Mouse (Mus musculus): ENCODE data around the gene Cobll1.
"Not testable (repeated sequence)": the region's sequence is repeated elsewhere in the genome, so short reads cannot be mapped to it uniquely, and the experiment has no call there.

The Cobll1 gene

GRCm38 (mm10) chr2:65238964-65239570 lies at the start of gene Cobll1:
Gene Cobll1 (minus strand): TSS chr2:65239403.
- no peak for DNase-seq (ENCODE audit: low read depth, low spot score)

- DNase-seq (ENCODE audit: low read depth, low spot score) = no peak
These were observed 49.5 kb upstream of the Cobll1 start for GRCm38 (mm10) chr2:65288696-65289095.

- no peak for DNase-seq (ENCODE audit: low read depth, low spot score)
These were observed 46.2 kb upstream of the Cobll1 start for GRCm38 (mm10) chr2:65285380-65285779.

GRCm38 (mm10) chr2:65282979-65283378 lies 43.8 kb upstream of the Cobll1 start:
- no peak for DNase-seq (ENCODE audit: low read depth, low spot score)

GRCm38 (mm10) chr2:65279029-65279690 lies 40.0 kb upstream of the Cobll1 start:
- no peak for DNase-seq (ENCODE audit: low read depth, low spot score)

- DNase-seq (ENCODE audit: low read depth, low spot score) = no peak
These were observed 36.3 kb upstream of the Cobll1 start for GRCm38 (mm10) chr2:65275443-65276061.

- no peak for DNase-seq (ENCODE audit: low read depth, low spot score)
These were observed 34.7 kb upstream of the Cobll1 start for GRCm38 (mm10) chr2:65273910-65274309.

GRCm38 (mm10) chr2:65268731-65269130 lies 29.5 kb upstream of the Cobll1 start:
- no peak for DNase-seq (ENCODE audit: low read depth, low spot score)

- no peak for DNase-seq (ENCODE audit: low read depth, low spot score)
These were observed 28.6 kb upstream of the Cobll1 start for GRCm38 (mm10) chr2:65267834-65268233.

GRCm38 (mm10) chr2:65266576-65267299 lies 27.5 kb upstream of the Cobll1 start:
- no peak for DNase-seq (ENCODE audit: low read depth, low spot score)

GRCm38 (mm10) chr2:65262251-65262650 lies 23.0 kb upstream of the Cobll1 start:
- DNase-seq (ENCODE audit: low read depth, low spot score) = no peak

- DNase-seq (ENCODE audit: low read depth, low spot score) = not testable (repeated sequence)
These were observed 21.6 kb upstream of the Cobll1 start for GRCm38 (mm10) chr2:65260828-65261227.

- no peak for DNase-seq (ENCODE audit: low read depth, low spot score)
These were observed 21.2 kb upstream of the Cobll1 start for GRCm38 (mm10) chr2:65260400-65260799.

- no peak for DNase-seq (ENCODE audit: low read depth, low spot score)
These were observed 18.2 kb upstream of the Cobll1 start for GRCm38 (mm10) chr2:65257446-65257845.

- DNase-seq (ENCODE audit: low read depth, low spot score) = no peak
These were observed 17.5 kb upstream of the Cobll1 start for GRCm38 (mm10) chr2:65256494-65257254.

GRCm38 (mm10) chr2:65250589-65251104 lies 11.4 kb upstream of the Cobll1 start:
- no peak for DNase-seq (ENCODE audit: low read depth, low spot score)

- no peak for DNase-seq (ENCODE audit: low read depth, low spot score)
These were observed 10.4 kb upstream of the Cobll1 start for GRCm38 (mm10) chr2:65249575-65249974.

- no peak for DNase-seq (ENCODE audit: low read depth, low spot score)
These were observed 1.1 kb upstream of the Cobll1 start for GRCm38 (mm10) chr2:65240173-65240745.

GRCm38 (mm10) chr2:65238171-65238963 lies 836 bp downstream of the Cobll1 start:
- no peak for DNase-seq (ENCODE audit: low read depth, low spot score)

- no peak for DNase-seq (ENCODE audit: low read depth, low spot score)
These were observed 1.5 kb downstream of the Cobll1 start for GRCm38 (mm10) chr2:65237610-65238170.

All from retina, adult 2 months (tissue).